Mouse (Mus musculus): Measurements from ENCODE around the gene Cyp4f13.

DNA sequence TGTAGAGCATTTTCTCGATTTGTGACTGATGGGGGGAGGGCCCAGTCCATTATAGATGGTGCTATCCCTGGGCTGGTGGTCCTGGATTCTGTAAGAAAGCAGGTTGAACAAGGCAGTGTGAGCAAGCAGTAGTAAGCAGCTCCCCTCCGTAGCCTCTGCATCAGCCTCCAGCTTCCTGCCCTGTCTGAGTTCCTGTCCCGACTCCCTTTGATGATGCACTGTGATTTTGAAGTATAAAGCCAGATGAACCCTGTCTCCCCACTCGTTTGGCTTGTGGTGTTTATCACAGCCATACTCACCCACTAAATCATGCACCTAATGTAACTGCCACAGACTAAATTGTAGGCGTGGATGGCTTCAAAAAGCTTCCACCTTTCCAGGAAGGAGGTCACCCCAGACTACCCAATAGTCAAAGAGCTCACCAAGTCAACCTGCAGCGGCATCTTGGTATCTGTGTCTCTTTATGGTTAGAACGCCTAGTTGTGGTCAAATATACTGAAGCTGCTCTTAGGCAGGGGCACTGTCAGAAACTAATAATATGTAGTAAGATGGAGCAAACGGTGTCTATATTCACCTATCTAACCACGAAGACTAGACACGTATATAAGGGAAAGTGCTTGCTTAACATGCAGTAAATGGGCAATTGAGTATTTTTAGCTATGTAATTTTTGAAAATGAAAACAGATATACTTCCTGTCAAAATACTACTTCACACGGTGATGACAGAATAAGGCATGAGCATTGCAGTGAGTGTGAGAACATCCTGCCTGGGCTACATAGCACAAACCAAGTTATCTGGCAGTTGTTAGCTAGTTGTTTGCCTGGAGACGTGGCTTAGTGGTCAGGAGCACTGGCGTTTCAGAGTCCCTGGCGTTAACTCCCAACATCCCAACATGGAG lies 66.6 kb downstream of the Cyp4f13 start:
- TF ChIP-seq CTCF (IDR thresholded peaks at IDR 0.05; ENCODE audit: control insufficient read depth, insufficient read depth, insufficient replicate concordance, low read depth, low read length) (no peak), POLR2A (IDR thresholded peaks at IDR 0.05; ENCODE audit: control insufficient read depth, low read depth, low read length) (no peak)
